Mouse (Mus musculus) small intestine, adult 2 months (tissue): Measurements from ENCODE around the gene Gm10945.

Source experiments
- CTCF ChIP-seq: fragments of 200-500 bp; IDR thresholded peaks from 2 replicates; pipeline ENCODE4 v1.5.1; 2012; ENCODE audit warnings: low read depth, mild to moderate bottlenecking, control low read depth, inconsistent platforms, low read length, moderate library complexity, mixed read lengths; ENCODE audit not compliant: insufficient replicate concordance, insufficient read length; ENCODE audit errors: extremely low read depth
- POLR2A ChIP-seq: fragments of 200-500 bp; IDR thresholded peaks from 2 replicates; pipeline ENCODE4 v1.6.1; 2012; ENCODE audit warnings: low read depth, mild to moderate bottlenecking, control low read depth, inconsistent platforms, low read length, moderate library complexity

DNA sequence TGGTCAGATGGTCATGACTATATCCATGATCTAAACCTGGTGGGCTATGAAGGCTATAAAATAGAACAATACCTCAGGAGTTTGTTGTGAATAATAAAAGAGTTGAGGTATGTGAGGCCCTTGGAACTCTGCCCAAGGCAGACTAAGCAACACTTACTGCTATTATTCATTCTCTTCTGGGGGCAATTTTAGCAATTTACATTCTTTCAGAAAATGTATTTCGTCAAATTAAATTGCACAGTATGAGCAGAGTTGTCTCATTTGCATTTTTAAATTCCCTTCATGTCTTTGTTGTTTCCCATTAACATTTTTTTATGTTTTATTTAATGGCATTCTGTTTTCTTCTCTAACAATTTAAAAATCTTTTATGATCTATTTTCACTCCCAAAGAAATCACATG, 37.8 kb downstream of the Gm10945 start:
- TF ChIP-seq POLR2A (no peak), CTCF (no peak)
